Mouse (Mus musculus): ENCODE measurements around the gene Bsg.

DNA sequence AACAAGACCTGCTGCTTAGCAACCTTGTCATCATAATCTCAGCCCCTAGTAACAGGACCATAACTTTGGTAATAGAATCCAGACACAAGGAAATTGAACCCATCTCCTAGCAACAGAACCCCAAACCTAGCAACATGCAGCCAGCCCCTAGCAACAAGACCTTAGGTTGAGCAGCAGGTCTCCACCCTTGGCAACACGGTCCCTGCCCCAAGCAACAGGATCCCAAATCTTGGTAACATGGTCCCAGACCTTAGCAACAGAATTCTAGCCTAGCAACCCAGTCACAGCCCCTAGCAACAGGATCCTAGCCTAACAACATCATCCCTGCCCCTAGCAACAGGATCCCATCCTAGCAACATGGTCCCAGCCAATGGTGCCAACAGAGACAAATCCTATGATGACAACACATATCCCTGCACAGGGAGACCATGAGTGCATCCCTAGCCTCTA lies 49.3 kb upstream of the Bsg start:
- TF ChIP-seq EP300 (IDR thresholded peaks at IDR 0.05; ENCODE audit: low read depth) (no peak), CTCF (IDR thresholded peaks at IDR 0.05; ENCODE audit: low read depth) (no peak)
